Mouse (Mus musculus) forebrain, postnatal 0 days (tissue): ENCODE measurements around the gene Nkpd1. TPM values are rescaled to one million over a fixed set of nuclear protein-coding genes. Genes with fewer than 3 reads are reported as not detected.

ENCODE experiments used
- ATAC-seq: fragments of 200-750 bp; cut with Nextera tagmentation; 2 replicates; pipeline ENCODE4 v1.8.0; 2017; ENCODE audit warnings: mild to moderate bottlenecking, moderate library complexity
- DNase-seq: peaks from one replicate; pipeline ENCODE4 v3.0.0-alpha.2; 2015
- H3K27ac ChIP-seq: fragments of 300-500 bp; sonication (generic); 2 replicates; pipeline ENCODE4 v1.5.1; 2014; ENCODE audit warnings: low read depth, mild to moderate bottlenecking, antibody characterized with exemption, low read length, moderate library complexity, mixed read lengths
- H3K27me3 ChIP-seq: fragments of 300-500 bp; sonication (generic); 2 replicates; pipeline ENCODE4 v1.6.1; 2014; ENCODE audit warnings: mild to moderate bottlenecking, low read length, mixed read lengths; ENCODE audit not compliant: insufficient read depth
- H3K36me3 ChIP-seq: fragments of 300-500 bp; sonication (generic); 2 replicates; pipeline ENCODE4 v1.6.1; 2014; ENCODE audit warnings: mild to moderate bottlenecking, moderate library complexity; ENCODE audit not compliant: insufficient read depth
- H3K4me1 ChIP-seq: fragments of 300-500 bp; sonication (generic); 2 replicates; pipeline ENCODE4 v1.6.1; 2014; ENCODE audit warnings: antibody characterized with exemption; ENCODE audit not compliant: insufficient read depth
- H3K4me2 ChIP-seq: fragments of 300-500 bp; sonication (generic); 2 replicates; pipeline ENCODE4 v1.6.1; 2014; ENCODE audit warnings: low read depth, mild to moderate bottlenecking, moderate library complexity
- H3K4me3 ChIP-seq: fragments of 300-500 bp; sonication (generic); 2 replicates; pipeline ENCODE4 v1.5.1; 2014; ENCODE audit warnings: low read depth, low read length, mixed read lengths
- H3K9ac ChIP-seq: fragments of 300-500 bp; sonication (generic); 2 replicates; pipeline ENCODE4 v1.6.1; 2014; ENCODE audit warnings: mild to moderate bottlenecking
- H3K9me3 ChIP-seq: fragments of 300-500 bp; sonication (generic); 2 replicates; pipeline ENCODE4 v1.6.1; 2016; ENCODE audit warnings: low read length
- CTCF ChIP-seq: sonication (generic); IDR thresholded peaks from 2 replicates; pipeline ENCODE4 v1.5.1; 2016; ENCODE audit warnings: antibody characterized with exemption, control low read depth, low read depth
- WGBS: fragments of 180-500 bp; shearing (Covaris S2); extraction: QIAGEN DNeasy Blood & Tissue Kit; methylation state at CpG from one replicate; pipeline ENCODE4 v1.1.7; 2014; 5-methylcytosine and 5-hydroxymethylcytosine counted together
- polyA plus RNA-seq: library from polyadenylated mRNA; unstranded; fragments of >200 nt; fragmentation: Nextera tagmentation; extraction: Ambion mirVana; gene quantifications from 2 replicates; pipeline ENCODE4 v1.2.1, GENCODE M21; 2015
- total RNA-seq: library from RNA; depleted of rRNA; stranded (reverse); fragments of >200 nt; gene quantifications from 2 replicates; pipeline ENCODE4 v1.2.3, GENCODE M21; 2014

Nkpd1 gene
- total and polyA plus RNA-seq, 2 experiments from 2014 or later: 2.0 to 2.3 TPM

GRCm38 (mm10) chr7:19546007-19546406, 28.4 kb downstream of the Nkpd1 start:
- Histone ChIP-seq H3K36me3 (no peaks in the 10 kb centered on the region), H3K4me2 (no peak overlapping the region), H3K27ac (no peak overlapping the region), H3K27me3 (no peaks in the 10 kb centered on the region), H3K4me1 (0 out of 2 replicates have a peak, but pooled peaks cover 3% of the 10 kb centered on the region), H3K9me3 (no peaks in the 10 kb centered on the region), H3K4me3 (no peak overlapping the region), H3K9ac (no peak overlapping the region)
- no peak for TF ChIP-seq CTCF
- no peak for ATAC-seq
- no peak for DNase-seq
- WGBS: 49% methylated on average over 3 of the region's 3 CpGs

- H3K36me3 ChIP-seq: no peaks in the 10 kb centered on the region
- no peak overlapping the region for H3K9ac ChIP-seq
- H3K9me3 ChIP-seq: no peaks in the 10 kb centered on the region
- ATAC-seq (no peak), DNase-seq (no peak)
- no peaks in the 10 kb centered on the region for H3K4me1 ChIP-seq
- no peak overlapping the region for H3K4me2 ChIP-seq
- 68% methylated on average over 2 of the region's 2 CpGs for WGBS
- H3K27ac ChIP-seq: no peak overlapping the region
- H3K4me3 ChIP-seq: no peak overlapping the region
- H3K27me3 ChIP-seq: no peaks in the 10 kb centered on the region
- TF ChIP-seq CTCF: no peak
Measured at GRCm38 (mm10) chr7:19547344-19547969, 29.8 kb downstream of the Nkpd1 start.

- no peak for ATAC-seq
- no peak for TF ChIP-seq CTCF
- 93% methylated on average over 10 of the region's 10 CpGs for WGBS
Measured at GRCm38 (mm10) chr7:19549394-19549793, 31.8 kb downstream of the Nkpd1 start.

GRCm38 (mm10) chr7:19551634-19552033, 34.0 kb downstream of the Nkpd1 start:
- ATAC-seq (no peak), DNase-seq (no peak)
- WGBS: 90% methylated on average over 5 of the region's 5 CpGs
- TF ChIP-seq CTCF: no peak
- Histone ChIP-seq H3K9me3 (no peaks in the 10 kb centered on the region), H3K27ac (no peak overlapping the region), H3K27me3 (no peaks in the 10 kb centered on the region), H3K4me3 (no peak overlapping the region), H3K4me2 (no peak overlapping the region), H3K36me3 (peaks cover 3% of the 10 kb centered on the region; the same call in 1 of the 2 replicates), H3K9ac (no peak overlapping the region), H3K4me1 (no peaks in the 10 kb centered on the region)

More at GRCm38 (mm10) chr7:19549394-19549793, 31.8 kb downstream of the Nkpd1 start:
- Histone ChIP-seq H3K36me3 (peaks cover 3% of the 10 kb centered on the region; the same call in 1 of the 2 replicates), H3K4me1 (no peaks in the 10 kb centered on the region), H3K9ac (no peak overlapping the region), H3K27me3 (no peaks in the 10 kb centered on the region), H3K27ac (no peak overlapping the region), H3K9me3 (no peaks in the 10 kb centered on the region), H3K4me2 (no peak overlapping the region), H3K4me3 (no peak overlapping the region)
- no peak for DNase-seq

GRCm38 (mm10) chr7:19552443-19552842, 34.8 kb downstream of the Nkpd1 start:
- no peaks in the 10 kb centered on the region for H3K9me3 ChIP-seq
- H3K4me1 ChIP-seq: no peaks in the 10 kb centered on the region
- H3K9ac ChIP-seq: no peak overlapping the region
- H3K36me3 ChIP-seq: peaks cover 3% of the 10 kb centered on the region; the same call in 1 of the 2 replicates
- TF ChIP-seq CTCF: no peak
- DNase-seq: no peak
- ATAC-seq: no peak
- H3K4me2 ChIP-seq: no peak overlapping the region
- H3K27me3 ChIP-seq: no peaks in the 10 kb centered on the region
- 79% methylated on average over 2 of the region's 2 CpGs for WGBS
- H3K27ac ChIP-seq: no peak overlapping the region
- no peak overlapping the region for H3K4me3 ChIP-seq

GRCm38 (mm10) chr7:19554168-19554567, 36.5 kb downstream of the Nkpd1 start:
- Histone ChIP-seq H3K36me3 (peaks cover 3% of the 10 kb centered on the region; the same call in 1 of the 2 replicates), H3K9me3 (no peaks in the 10 kb centered on the region), H3K27ac (no peak overlapping the region), H3K4me3 (no peak overlapping the region), H3K4me1 (peaks cover 4% of the 10 kb centered on the region; the same call in 1 of the 2 replicates), H3K9ac (no peak overlapping the region), H3K4me2 (no peak overlapping the region), H3K27me3 (no peaks in the 10 kb centered on the region)
- ATAC-seq (no peak), DNase-seq (no peak)
- WGBS: 55% methylated on average over 1 of the region's 1 CpGs
- no peak for TF ChIP-seq CTCF

GRCm38 (mm10) chr7:19557086-19557485, 39.4 kb downstream of the Nkpd1 start:
- no peak overlapping the region for H3K9ac ChIP-seq
- no peak for ATAC-seq
- TF ChIP-seq CTCF: no peak
- no peak overlapping the region for H3K4me3 ChIP-seq
- H3K4me1 ChIP-seq: peaks cover 20% of the 10 kb centered on the region; the same call in 1 of the 2 replicates
- H3K27me3 ChIP-seq: no peaks in the 10 kb centered on the region
- no peak overlapping the region for H3K27ac ChIP-seq
- H3K9me3 ChIP-seq: no peaks in the 10 kb centered on the region
- H3K36me3 ChIP-seq: peaks cover 3% of the 10 kb centered on the region; the same call in 1 of the 2 replicates
- WGBS: 95% methylated on average over 2 of the region's 2 CpGs
- DNase-seq: no peak
- no peak overlapping the region for H3K4me2 ChIP-seq
